Mouse (Mus musculus) cerebellum, adult 9-11 months (tissue): ENCODE measurements around the gene Tmem266.

Experiments used
- DNase-seq: peaks from one replicate; pipeline ENCODE4 v3.0.0; 2022

Gene Tmem266

DNA sequence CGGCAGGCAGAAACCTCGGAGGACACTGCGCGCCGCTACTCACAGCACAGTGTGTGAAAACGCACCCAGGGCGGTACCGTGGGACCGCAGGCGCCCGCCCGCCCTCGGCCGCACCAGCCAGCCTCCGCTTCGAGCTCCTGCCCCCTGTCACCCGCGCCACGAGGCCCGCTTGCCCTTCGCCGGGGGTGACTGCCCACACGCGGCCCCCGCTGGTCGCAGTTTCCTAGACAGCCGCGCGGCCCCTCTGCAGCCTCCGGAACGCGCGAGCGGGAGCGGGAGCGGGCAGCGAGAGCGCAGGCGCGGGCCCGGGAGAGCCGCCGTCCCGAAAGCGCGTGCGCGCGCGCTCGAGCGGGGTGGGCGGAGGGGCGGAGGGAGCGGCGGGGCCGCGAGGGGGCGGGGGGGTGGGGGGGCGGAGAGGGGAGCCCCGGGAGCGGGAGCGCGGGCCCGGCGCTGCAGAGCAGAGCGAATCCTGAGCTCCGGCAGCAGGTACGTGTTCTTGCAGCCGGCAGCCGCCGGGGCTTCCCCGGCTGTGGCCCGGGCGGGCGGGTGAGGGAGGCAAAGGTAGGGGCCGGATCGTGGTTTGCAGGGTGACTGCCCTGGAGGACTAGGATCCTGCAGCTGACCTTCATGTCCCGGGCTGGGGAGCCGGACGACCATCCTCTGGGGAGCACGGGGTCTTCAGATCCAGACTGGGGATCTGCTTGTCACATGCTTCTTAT is at the start of gene Tmem266, which contains the start of gene Nrg4:
TSS of gene Tmem266 (plus strand) at position 399 of the 719 bp plus-strand sequence.
TSS of gene Nrg4 (minus strand) at position 330 of the 719 bp plus-strand sequence.
- peak; percentile 90 for DNase-seq

DNA sequence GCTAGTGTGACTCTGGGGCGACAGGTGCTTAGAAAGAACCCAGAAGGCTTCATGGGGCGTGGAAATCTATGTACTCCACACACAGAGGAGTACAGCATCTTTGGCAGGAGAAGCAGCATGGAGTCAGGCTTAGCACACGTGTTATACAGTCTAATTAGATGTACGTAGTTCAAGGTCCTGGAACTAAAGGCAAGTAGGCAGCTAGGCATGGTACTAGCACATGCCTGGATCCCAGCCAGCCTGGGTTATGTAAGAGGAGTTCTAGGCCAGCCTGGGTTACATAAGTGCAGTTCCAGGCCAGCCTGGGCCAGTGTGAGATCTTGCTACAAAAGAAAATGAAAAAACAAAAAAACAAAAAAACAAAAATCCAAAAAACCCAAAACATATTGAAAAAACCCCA is 49.2 kb upstream of the Tmem266 start:
- DNase-seq, result peak; percentile 91

DNA sequence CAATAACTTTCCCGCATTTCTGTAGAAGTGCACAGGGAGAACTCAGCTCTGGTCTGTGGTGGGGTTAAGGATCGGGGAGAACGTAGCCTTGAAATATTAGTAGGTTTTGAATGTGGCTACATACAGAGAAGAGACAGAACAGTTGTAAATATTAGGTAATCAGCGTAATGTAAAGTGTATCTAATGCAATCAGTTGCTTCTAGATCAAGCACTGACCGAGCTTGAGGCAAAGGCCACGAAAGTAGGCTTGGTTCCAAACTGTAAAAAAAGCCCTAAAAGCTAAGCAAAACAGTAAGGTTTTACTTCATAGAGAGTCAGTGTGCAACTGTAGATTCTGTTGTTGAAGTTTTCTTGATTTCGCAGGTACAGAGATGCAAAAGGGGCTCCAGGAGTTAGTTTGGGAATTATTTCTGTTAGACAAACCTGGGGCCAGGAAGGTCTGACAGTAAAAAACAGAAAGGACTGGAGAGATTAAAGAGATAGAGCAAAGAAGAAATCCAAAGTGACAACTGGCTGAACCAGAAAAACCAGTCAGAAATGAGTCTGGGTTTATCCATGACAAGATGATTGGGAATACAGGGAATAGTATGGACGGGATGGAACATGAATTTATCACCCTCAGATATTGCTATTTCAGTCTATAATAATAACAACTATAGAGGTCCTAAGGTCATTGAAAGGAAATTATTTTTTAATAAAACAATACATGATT is 47.4 kb upstream of the Tmem266 start:
- no peak for DNase-seq

DNA sequence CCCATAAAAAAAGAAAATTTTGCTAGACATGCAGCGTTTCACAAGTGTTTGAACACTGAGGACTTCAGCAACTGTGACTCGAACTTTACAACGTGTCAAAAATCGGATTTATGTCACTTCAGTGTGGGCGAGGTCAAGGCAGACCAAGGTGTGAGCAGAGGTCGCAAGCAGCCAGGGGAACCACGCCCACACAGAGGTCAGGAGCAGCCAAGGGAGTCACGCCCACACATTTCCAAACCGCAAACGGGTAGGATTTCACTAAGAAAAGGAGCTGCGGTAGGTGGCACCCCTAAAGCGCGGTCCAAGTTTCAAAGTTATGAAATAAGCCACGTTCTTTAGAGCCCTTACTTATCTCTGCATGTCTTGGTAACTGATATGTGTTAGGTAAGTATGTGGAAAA is 43.2 kb upstream of the Tmem266 start:
- no peak for DNase-seq

DNA sequence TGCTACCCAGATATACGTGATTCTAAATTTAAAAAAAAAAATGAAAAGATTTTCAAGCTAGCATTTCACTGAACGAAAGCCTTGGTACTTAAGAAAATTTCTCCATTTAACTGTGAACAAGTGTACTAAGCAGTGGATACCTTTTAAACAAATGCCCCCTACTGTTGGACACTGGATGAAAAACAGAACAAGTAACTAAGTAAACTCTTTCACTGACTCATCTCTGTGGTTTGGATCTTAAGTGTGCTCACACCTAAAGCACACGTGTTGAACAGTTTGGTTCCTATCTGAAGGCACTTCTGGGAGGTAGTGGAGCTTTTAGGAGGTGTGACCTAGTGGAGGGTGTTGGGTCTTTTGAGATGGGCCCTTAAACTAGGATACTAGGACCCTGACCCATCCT is 41.5 kb upstream of the Tmem266 start:
- DNase-seq, result no peak

DNA sequence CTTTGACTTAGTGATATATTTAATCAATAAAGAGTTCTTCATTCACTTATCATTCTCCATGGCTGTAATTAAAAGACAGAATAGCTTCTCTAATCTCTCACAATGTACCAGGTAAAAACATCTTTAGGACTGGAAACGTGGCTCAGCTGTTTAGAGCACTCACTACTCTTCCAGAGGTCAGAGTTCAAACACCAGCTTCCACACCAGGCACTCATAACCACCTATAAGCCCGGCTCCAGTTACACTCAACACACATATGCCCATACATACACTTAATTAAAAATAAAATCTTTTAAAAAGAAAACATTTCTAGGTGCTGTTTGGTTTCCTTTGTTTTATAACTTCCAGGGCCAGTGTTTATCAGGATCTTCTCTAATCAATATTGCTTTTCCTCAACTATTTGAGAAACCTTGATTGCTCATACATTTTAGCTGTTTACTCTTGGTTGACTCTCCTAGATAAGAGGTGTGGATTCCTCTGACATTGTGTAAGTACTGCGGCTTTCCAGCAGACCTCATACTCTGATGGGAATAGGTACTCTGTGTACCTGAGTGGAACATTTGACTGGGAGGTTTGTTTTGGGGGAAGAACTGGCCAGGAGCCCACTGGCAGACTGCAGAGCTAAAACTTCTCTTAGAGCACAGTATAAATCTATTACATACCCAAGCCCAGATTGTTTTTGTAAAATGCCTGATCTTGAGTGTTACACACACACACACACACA is 37.1 kb upstream of the Tmem266 start:
- DNase-seq, result no peak

DNA sequence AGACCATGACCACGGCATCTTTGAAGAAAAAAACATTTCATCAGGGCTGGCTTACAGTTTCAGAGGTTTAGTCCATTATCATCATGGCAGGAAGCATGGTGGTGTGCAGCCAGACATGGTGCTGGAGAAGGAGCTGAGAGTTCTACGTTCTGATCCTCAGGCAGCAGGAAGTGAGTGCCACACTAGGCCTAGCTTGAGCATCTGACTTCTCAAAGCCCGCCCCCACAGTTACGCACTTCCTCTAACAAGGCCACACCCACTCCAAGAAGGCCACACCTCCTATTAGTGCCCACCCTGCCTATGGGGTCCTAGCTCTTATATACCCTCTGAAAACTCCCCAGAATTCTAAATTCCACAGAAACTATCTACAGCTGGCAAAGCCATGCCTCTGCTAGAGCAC is 34.7 kb upstream of the Tmem266 start:
- no peak for DNase-seq

DNA sequence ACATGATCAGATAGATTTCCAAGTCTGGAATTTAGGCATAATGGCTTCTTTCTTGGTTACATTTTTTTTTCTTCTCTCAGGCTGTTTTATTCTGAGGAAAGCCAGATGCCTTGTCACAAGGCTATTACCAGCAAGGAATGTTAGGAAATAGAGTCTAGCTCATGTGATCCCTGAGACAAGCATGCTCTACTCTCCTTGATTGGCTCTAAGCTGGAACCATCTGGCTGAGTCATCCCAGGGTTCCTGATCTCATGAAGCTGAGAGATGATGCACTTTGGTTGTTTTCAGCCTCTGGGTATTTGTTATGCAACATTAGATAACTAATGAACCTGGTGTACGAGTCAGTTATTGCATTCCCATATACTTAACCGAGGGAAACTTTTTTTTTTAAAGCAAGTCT is 30.5 kb upstream of the Tmem266 start:
- no peak for DNase-seq

DNA sequence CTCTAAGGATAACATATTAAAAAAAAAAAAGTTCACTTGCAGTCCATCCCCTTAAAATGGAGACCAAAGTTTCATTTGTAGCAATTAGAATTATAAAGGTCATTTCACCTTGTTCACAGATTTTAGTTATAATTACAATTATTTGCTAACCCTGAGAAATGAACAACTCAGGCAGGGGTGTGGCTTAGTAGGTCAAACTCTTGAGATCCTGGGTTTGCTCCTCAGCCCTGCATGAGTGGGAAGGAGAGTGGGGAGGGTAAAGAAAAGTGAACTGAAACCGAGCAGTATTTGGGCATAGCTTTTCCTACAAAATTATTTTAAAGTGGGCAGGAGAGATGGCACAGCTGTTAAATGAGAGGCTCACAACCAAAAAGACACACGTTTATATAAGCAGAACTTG is 19.6 kb upstream of the Tmem266 start:
- no peak for DNase-seq

DNA sequence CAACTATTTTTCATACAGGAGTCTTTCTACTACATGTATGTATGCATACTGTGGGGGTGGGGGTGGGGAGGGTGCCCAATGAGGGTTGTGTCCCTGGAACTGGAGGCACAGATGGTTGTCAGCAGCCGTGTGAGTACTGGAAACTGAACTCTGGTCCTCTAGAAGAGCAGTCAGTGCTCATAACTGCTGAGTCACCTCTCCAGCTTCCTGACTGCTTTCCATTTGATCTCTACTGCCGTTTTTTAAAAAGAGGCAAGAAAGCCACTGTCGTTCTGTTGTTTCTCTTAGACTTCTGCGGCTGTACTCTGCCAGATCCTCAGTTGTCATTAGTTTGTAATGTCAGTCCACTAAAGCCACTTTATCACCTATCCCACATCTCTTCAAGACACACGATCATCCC is 19.2 kb upstream of the Tmem266 start:
- no peak for DNase-seq

DNA sequence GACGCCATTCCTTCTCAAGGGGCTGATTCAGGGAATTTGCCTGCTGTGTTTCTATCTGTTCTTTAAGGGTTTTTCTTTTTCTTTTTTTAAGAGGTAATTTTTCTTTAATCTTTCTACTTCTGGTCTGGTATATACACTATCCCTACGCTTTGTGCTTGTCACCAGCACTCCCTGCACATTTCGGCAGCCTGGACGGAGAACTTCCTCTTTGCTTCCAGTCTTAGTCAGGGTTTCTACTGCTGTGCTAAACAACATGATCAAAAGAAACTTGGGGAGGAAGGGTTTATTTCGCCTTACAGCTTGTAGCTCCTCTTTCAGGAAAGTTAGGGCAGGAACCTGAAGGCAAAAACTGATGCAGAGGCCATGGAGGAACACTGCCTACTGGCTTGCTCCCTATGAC is 18.3 kb upstream of the Tmem266 start:
- no peak for DNase-seq

DNA sequence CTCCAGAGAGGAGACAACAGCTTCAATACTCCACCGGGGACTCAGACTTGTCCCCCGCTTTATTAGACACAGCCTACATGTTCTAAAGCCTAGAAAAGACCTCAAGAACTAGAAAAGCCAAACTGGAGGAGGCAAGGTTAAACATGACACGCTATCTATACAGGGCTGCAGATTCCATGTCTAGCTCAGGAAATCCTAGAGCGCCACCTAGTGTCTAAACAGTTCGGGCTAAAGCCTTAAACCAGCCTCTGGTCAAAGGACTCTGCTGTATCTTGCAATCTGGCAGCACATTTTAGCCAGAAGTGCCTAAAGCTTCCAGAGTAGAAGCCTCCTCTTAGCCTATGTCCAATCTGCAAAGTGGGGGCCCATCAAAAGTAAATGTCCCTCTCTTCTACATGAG is 15.2 kb upstream of the Tmem266 start:
- peak; percentile 85 for DNase-seq

DNA sequence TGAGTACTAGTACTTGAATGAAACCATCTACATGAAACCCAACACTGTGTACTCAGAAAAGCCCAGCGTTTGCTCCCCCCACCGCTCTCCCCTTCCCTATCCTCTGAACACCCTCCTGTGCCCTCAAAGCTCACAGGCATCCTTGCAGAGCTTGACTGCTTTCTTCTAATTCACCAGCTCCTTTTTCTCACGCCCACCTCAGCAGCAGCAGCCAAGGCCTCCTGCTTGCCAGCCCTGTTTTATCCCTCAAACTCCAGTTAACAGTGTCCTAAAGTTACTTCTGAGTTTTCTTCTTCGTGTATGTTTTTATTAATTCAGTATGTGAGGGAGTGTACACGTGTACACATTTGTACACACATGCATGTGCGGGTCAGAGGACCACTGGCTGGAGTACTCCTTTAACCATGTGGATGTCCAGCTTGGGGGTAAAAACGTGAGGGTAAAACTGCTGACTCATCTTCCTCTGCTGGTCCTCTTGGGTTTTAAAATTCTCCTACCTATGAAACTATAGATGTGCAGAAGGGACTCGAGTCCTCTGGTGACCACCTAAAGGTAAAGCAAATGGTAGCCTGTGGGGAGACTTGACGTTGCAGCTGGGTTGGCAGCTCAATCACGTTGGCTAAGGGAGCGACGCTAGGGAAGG is 13.0 kb upstream of the Tmem266 start:
- no peak for DNase-seq

DNA sequence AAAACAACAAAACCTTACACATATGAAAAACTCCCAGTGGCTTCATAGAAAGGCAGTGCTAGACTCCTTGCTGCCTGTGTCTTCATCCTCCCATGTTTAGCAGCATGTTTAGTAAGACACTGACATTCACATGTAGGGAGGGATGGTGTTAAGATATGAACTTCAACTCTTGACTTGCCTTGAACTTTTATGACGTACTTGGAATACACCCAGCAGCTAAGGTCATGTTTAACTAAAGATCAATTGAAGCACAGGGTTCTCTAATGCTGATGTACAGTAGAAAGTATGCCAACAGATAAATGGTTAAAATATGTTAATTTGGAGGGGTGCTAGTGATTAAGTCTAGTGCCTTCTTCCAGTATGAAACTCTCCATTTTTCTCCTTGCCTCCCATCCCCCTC is 4.1 kb upstream of the Tmem266 start:
- DNase-seq, result no peak

DNA sequence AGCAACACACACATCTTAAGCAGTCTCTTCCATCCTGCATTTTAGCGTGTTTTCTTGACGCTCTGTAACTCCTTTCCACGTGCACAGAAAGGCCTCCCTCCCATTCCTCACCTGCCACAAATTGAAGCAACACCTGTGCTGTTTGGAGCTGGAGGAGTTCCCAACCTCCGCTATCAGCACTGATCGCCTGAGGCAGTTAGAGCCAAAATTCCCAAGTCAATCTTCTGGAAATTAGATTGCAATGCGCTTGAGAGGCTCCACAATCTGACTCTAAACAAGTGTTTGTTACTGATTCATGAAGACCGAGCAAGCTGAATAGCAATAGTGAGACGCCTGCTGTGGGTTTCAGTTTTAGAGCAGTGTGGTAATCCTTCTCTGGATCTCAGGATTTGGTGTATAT is 2.6 kb upstream of the Tmem266 start:
- DNase-seq, result peak; percentile 60

DNA sequence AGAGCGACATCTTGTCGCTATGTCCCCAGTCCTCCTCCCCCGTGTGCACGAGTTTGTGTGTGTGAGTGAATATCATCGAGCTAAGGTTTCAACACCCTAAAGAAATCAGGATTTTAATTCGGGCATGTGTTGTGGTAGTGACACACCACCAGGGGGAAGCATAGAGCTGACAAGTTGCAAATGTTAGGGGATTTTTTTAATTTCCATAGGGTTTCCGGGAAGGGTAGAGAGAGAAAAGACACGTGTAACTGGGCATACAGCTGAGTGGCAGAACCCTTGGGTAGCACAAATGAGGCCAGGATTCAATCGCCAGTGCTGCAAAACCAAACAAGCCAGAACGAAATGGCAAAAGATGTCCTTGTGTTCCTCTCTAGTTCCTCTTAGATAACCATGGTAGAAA is 2.2 kb upstream of the Tmem266 start:
- peak; percentile 72 for DNase-seq

DNA sequence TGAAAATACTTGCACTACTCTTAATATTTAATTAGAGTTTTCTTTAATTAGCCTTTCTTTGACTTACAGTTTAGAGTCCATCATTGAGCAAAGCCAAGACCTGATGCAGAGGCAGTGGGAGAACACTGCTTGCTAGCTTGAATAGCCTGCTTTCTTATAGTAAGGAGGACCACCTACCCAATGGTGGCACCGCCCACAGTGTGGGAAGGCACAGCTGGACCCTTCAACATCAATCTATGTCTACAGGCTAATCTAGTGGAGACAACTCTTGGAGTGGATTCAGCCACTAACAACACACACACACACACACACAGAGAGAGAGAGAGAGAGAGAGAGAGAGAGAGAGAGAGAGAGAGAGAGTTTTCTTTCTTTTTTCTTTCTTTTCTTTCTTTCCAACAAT is 1.7 kb upstream of the Tmem266 start:
- DNase-seq, result peak; percentile 56

DNA sequence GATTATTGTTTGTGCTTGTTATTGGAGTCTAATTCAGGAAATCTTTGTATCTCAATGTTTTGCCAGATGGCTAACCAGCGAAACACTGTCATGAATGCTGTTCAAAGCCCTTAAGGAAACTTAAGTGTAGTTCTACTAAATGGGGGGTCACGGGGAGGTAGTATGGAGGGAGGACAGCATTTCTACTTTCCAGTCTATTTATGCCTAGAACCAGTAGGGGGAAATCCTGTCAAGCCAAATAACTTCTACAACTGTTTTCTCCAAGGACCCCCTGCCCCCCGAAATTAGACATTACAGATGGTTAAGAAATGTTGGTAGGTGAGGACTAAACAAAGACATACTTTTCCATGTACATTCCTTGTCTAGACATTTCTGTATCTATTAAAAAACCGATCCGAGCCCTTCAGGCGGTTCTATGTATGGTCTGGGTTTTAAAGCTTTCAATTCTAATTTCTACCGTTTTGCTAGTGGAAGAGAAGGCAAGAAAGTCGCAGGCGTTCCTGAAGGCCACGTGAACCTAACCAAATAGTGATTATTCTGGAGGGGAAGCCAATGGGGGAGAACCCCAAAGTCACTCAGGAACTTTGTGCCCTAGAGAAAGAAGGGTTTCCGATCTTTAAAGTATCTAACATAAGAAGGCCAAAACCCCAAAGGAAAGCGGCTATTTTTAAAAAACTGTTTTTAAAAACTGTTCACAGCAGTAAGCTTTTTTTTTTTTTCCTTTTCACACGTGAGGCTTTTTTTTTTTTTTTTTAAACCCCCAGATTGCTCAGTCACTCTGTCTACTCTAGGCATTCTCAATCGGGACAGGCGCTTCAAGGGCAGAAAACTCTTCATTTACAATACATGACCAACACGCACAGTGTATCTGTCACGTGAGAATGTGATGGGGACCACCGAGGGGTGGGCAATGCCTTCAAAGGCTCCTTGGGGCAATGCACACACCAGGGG is 874 bp upstream of the Tmem266 start:
- DNase-seq, result no peak

DNA sequence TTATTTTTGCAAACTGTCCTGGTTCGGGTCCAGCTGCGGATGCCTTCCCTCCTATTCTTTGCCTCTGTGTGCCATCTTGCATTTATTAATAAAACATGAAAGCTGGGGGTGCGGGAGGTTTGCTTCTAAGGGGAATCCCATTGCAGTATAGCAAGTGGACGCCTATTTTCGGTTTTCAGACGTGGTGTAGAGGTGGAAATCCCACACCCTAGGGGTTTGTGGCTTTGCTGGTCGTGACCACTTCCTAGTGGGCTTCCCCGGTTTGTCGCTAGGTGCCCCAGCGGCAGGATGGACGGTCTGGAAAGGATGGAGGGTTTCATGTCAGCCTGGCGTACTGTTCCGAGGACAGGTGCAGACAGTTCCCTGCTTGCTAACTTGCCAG is 512 bp downstream of the Tmem266 start:
- DNase-seq, result no peak

DNA sequence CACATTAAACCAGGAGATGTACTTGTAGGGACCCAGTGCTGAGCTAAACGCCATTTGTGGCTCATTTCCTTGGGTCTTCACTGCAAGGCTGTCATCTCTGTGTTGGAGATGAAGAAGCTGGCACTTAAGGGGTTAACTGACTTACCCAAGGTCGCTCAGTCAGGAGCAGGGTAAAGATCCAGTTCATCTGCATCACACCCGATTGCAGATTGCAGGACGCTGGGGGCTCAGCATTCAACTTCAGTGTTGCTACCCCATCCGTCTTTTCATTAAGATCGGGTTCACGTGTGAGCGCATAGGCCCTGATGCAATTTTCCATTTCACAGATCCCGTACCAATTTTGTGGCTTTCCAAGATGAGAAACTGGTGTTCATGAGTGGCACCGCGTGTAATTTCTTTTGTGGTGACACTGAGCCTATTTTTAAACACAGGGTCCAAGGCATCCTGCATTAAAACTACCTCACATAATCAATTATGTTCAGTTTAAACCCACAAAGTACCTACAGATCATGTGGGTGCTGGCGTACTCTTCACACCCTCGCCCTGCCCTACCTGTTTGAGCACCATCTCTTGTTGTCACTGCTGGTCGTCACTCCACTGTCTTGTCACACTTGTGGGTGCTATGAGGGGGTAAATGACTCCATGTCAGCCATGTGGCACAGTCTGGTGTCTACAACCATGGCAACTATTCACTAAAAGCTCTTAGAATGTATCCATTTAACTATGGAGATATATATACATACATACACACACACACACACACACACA is 1.6 kb downstream of the Tmem266 start:
- peak; percentile 67 for DNase-seq

DNA sequence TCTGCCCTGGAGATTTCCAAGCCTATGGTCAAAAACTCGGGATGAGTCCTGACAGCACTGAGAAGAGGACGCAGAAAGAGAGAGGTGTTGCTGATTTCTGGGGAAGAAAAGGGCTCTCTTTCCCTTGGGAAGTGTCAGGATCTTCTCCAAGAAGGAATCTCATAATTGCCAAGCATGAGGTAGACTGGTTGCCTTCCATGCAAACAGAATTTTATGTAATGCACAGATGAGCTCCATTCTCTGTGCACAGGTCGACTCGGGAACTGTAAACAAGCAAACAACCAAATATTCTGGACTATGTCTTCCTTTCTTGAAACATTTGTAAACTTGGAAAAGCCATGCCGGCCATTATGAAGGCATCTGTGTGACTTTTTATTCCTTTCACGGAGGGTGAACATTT is 2.7 kb downstream of the Tmem266 start:
- DNase-seq, result peak; percentile 62
